Mouse (Mus musculus): ENCODE measurements around the gene Jmjd1c. TPM values are rescaled to one million over a fixed set of nuclear protein-coding genes. Genes with fewer than 3 reads are reported as not detected.

The Jmjd1c gene
- polyA plus RNA-seq, 1 experiment from 2014 or later: 42.4 TPM

GRCm38 (mm10) chr10:67291087-67291486 is 195.2 kb downstream of the Jmjd1c start:
- 32% methylated on average over 8 of the region's 8 CpGs for WGBS
- Histone ChIP-seq H3K4me2 (ENCODE audit: low read length) (no peak overlapping the region), H3K9me3 (ENCODE audit: control insufficient read depth, low read length) (no peaks in the 10 kb centered on the region)

GRCm38 (mm10) chr10:67295331-67295730 is 199.4 kb downstream of the Jmjd1c start:
- Histone ChIP-seq H3K27me3 (ENCODE audit: control insufficient read depth, insufficient read depth, low read length) (no peaks in the 10 kb centered on the region), H3K4me2 (ENCODE audit: low read length) (no peak overlapping the region), H3K9ac (ENCODE audit: low read length) (no peak overlapping the region), H3K4me1 (ENCODE audit: control insufficient read depth in 2 of 2, insufficient read depth in 2 of 2, low read length in 2 of 2) (peaks cover 6 to 16% of the 10 kb centered on the region in 2 experiments), H3K4me3 (ENCODE audit: control insufficient read depth in 1 of 2, insufficient read depth in 1 of 2, low read depth in 1 of 2, low read length in 2 of 2) (no peak overlapping the region), H3K27ac (replicated peaks in 1 of 2; ENCODE audit: control insufficient read depth in 1 of 2, insufficient read depth in 1 of 2, low read depth in 2 of 2, low read length in 2 of 2) (no peak overlapping the region), H3K36me3 (ENCODE audit: control insufficient read depth, insufficient read depth, low read length) (no peaks in the 10 kb centered on the region), H3K9me3 (ENCODE audit: control insufficient read depth, low read length) (no peaks in the 10 kb centered on the region)
- WGBS: 67% methylated on average over 5 of the region's 5 CpGs
- ATAC-seq (ENCODE audit: insufficient number of reproducible peaks, insufficient read depth, low FRiP score, low read depth): no peak

More at GRCm38 (mm10) chr10:67291087-67291486, 195.2 kb downstream of the Jmjd1c start:
- Histone ChIP-seq H3K4me1 (ENCODE audit: control insufficient read depth in 2 of 2, insufficient read depth in 2 of 2, low read length in 2 of 2) (peaks cover 4 to 16% of the 10 kb centered on the region in 2 experiments; a peak in 3 of 4 replicates), H3K27ac (replicated peaks in 1 of 2; ENCODE audit: control insufficient read depth in 1 of 2, insufficient read depth in 1 of 2, low read depth in 2 of 2, low read length in 2 of 2) (no peak overlapping the region), H3K9ac (ENCODE audit: low read length) (no peak overlapping the region), H3K36me3 (ENCODE audit: control insufficient read depth, insufficient read depth, low read length) (no peaks in the 10 kb centered on the region), H3K4me3 (ENCODE audit: control insufficient read depth in 1 of 2, insufficient read depth in 1 of 2, low read depth in 1 of 2, low read length in 2 of 2) (no peak overlapping the region), H3K27me3 (ENCODE audit: control insufficient read depth, insufficient read depth, low read length) (no peaks in the 10 kb centered on the region)
- no peak for ATAC-seq (ENCODE audit: insufficient number of reproducible peaks, insufficient read depth, low FRiP score, low read depth)

- no peak for ATAC-seq (ENCODE audit: insufficient number of reproducible peaks, insufficient read depth, low FRiP score, low read depth)
- WGBS: 40% methylated on average over 7 of the region's 7 CpGs
- Histone ChIP-seq H3K9ac (ENCODE audit: low read length) (no peak overlapping the region), H3K9me3 (ENCODE audit: control insufficient read depth, low read length) (no peaks in the 10 kb centered on the region), H3K27ac (replicated peaks in 1 of 2; ENCODE audit: control insufficient read depth in 1 of 2, insufficient read depth in 1 of 2, low read depth in 2 of 2, low read length in 2 of 2) (no peak overlapping the region), H3K4me2 (ENCODE audit: low read length) (no peak overlapping the region), H3K27me3 (ENCODE audit: control insufficient read depth, insufficient read depth, low read length) (no peaks in the 10 kb centered on the region), H3K4me3 (ENCODE audit: control insufficient read depth in 1 of 2, insufficient read depth in 1 of 2, low read depth in 1 of 2, low read length in 2 of 2) (no peak overlapping the region), H3K4me1 (ENCODE audit: control insufficient read depth in 2 of 2, insufficient read depth in 2 of 2, low read length in 2 of 2) (peaks cover 4 to 10% of the 10 kb centered on the region in 2 experiments), H3K36me3 (ENCODE audit: control insufficient read depth, insufficient read depth, low read length) (no peaks in the 10 kb centered on the region)
Observed at GRCm38 (mm10) chr10:67295938-67296466, 200.1 kb downstream of the Jmjd1c start.

DNA sequence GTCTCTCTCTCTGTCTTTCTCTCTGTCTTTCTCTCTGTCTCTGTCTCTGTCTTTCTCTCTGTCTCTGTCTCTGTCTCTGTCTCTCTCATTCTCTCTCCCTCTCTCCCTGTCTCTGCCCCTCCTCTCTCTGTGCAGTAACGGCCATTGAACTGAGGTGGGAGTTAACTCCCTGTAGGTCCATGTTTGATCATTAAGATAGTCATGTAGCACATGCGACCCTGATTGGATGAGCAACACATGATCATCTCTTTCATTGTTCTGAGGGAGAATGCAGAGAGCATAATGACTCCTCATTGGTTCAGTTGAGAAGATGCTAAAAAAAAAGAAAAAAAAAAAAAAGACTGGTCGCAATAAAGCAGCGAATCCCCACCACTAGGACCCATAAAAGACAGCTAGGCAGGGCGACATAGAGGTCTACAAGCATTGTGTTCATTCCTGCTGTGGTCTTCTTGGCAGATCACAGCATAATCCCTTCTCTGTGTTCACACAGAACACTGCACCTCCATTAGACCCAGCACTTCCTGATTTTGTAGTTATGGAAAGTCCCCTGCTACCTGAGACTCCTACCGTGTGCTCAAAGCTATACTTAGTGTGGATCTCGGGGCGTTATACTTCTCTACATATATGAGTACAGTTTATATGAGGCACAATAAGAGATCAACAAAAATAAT is 200.7 kb downstream of the Jmjd1c start:
- Histone ChIP-seq H3K4me3 (ENCODE audit: control insufficient read depth in 1 of 2, insufficient read depth in 1 of 2, low read depth in 1 of 2, low read length in 2 of 2) (no peak overlapping the region), H3K36me3 (ENCODE audit: control insufficient read depth, insufficient read depth, low read length) (no peaks in the 10 kb centered on the region), H3K27me3 (ENCODE audit: control insufficient read depth, insufficient read depth, low read length) (no peaks in the 10 kb centered on the region), H3K4me1 (ENCODE audit: control insufficient read depth in 2 of 2, insufficient read depth in 2 of 2, low read length in 2 of 2) (peaks cover 4 to 8% of the 10 kb centered on the region in 2 experiments; a peak in 3 of 4 replicates), H3K27ac (replicated peaks in 1 of 2; ENCODE audit: control insufficient read depth in 1 of 2, insufficient read depth in 1 of 2, low read depth in 2 of 2, low read length in 2 of 2) (no peak overlapping the region), H3K9ac (ENCODE audit: low read length) (no peak overlapping the region), H3K4me2 (ENCODE audit: low read length) (no peak overlapping the region), H3K9me3 (ENCODE audit: control insufficient read depth, low read length) (no peaks in the 10 kb centered on the region)
- 81% methylated on average over 8 of the region's 8 CpGs for WGBS
- ATAC-seq (ENCODE audit: insufficient number of reproducible peaks, insufficient read depth, low FRiP score, low read depth): no peak

GRCm38 (mm10) chr10:67297175-67297855 is 201.4 kb downstream of the Jmjd1c start:
- Histone ChIP-seq H3K27ac (replicated peaks in 1 of 2; ENCODE audit: control insufficient read depth in 1 of 2, insufficient read depth in 1 of 2, low read depth in 2 of 2, low read length in 2 of 2) (no peak overlapping the region), H3K9ac (ENCODE audit: low read length) (no peak overlapping the region), H3K27me3 (ENCODE audit: control insufficient read depth, insufficient read depth, low read length) (no peaks in the 10 kb centered on the region), H3K36me3 (ENCODE audit: control insufficient read depth, insufficient read depth, low read length) (no peaks in the 10 kb centered on the region), H3K4me3 (ENCODE audit: control insufficient read depth in 1 of 2, insufficient read depth in 1 of 2, low read depth in 1 of 2, low read length in 2 of 2) (no peak overlapping the region), H3K4me1 (ENCODE audit: control insufficient read depth in 2 of 2, insufficient read depth in 2 of 2, low read length in 2 of 2) (peaks cover 4 to 8% of the 10 kb centered on the region in 2 experiments; a peak in 3 of 4 replicates), H3K9me3 (ENCODE audit: control insufficient read depth, low read length) (no peaks in the 10 kb centered on the region), H3K4me2 (ENCODE audit: low read length) (no peak overlapping the region)
- 79% methylated on average over 17 of the region's 17 CpGs for WGBS
- no peak for ATAC-seq (ENCODE audit: insufficient number of reproducible peaks, insufficient read depth, low FRiP score, low read depth)

DNA sequence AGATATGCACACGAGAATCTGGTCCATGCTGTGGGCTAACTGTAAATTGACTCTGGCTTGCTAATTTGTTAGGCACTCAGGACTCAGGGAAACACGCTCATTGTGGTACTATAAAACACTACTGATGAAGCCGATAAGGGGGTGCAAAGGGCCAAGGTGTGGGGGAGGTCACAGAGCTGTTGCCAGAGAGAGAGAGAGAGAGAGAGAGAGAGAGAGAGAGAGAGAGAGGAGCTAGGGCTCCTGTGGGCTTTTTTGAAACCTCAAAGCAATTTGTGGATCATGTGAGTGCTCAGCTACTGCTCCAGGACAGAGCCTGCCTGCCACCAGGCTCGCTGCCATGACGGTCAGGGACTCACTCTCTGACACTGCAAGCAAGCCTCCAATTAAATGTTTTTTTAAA is 202.9 kb downstream of the Jmjd1c start:
- no peak overlapping the region for H3K27ac ChIP-seq (replicated peaks in 1 of 2; ENCODE audit: control insufficient read depth in 1 of 2, insufficient read depth in 1 of 2, low read depth in 2 of 2, low read length in 2 of 2)
- no peak overlapping the region for H3K9ac ChIP-seq (ENCODE audit: low read length)
- no peaks in the 10 kb centered on the region for H3K9me3 ChIP-seq (ENCODE audit: control insufficient read depth, low read length)
- no peak overlapping the region for H3K4me3 ChIP-seq (ENCODE audit: control insufficient read depth in 1 of 2, insufficient read depth in 1 of 2, low read depth in 1 of 2, low read length in 2 of 2)
- H3K4me2 ChIP-seq (ENCODE audit: low read length): no peak overlapping the region
- no peaks in the 10 kb centered on the region for H3K36me3 ChIP-seq (ENCODE audit: control insufficient read depth, insufficient read depth, low read length)
- H3K27me3 ChIP-seq (ENCODE audit: control insufficient read depth, insufficient read depth, low read length): no peaks in the 10 kb centered on the region
- ATAC-seq (ENCODE audit: insufficient number of reproducible peaks, insufficient read depth, low FRiP score, low read depth): no peak
- peaks cover 4 to 8% of the 10 kb centered on the region in 2 experiments; a peak in 3 of 4 replicates for H3K4me1 ChIP-seq (ENCODE audit: control insufficient read depth in 2 of 2, insufficient read depth in 2 of 2, low read length in 2 of 2)
- WGBS: 57% methylated on average over 5 of the region's 5 CpGs

DNA sequence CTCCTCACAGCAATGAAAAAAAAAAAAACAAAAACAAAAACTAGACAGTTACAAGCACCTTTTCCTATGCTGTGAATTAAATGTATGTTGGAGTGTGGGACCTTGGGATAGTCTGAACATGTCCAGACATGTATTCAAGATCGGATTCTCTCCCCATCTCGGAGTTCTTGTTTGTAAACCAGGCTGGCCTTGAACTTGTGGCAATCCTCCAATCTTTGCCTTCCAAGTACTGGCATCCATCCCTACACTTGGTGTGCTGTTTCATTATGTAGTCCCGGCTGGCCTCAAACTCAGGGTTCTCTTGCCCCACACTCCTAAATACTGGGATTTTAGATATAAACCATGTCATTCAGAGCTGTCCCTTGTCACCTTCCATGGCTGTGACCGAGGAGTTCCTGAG is 203.4 kb downstream of the Jmjd1c start:
- Histone ChIP-seq H3K9ac (ENCODE audit: low read length) (no peak overlapping the region), H3K36me3 (ENCODE audit: control insufficient read depth, insufficient read depth, low read length) (no peaks in the 10 kb centered on the region), H3K4me2 (ENCODE audit: low read length) (no peak overlapping the region), H3K4me3 (ENCODE audit: control insufficient read depth in 1 of 2, insufficient read depth in 1 of 2, low read depth in 1 of 2, low read length in 2 of 2) (no peak overlapping the region), H3K4me1 (ENCODE audit: control insufficient read depth in 2 of 2, insufficient read depth in 2 of 2, low read length in 2 of 2) (peaks cover 4 to 8% of the 10 kb centered on the region in 2 experiments; a peak in 3 of 4 replicates), H3K9me3 (ENCODE audit: control insufficient read depth, low read length) (no peaks in the 10 kb centered on the region), H3K27me3 (ENCODE audit: control insufficient read depth, insufficient read depth, low read length) (no peaks in the 10 kb centered on the region), H3K27ac (replicated peaks in 1 of 2; ENCODE audit: control insufficient read depth in 1 of 2, insufficient read depth in 1 of 2, low read depth in 2 of 2, low read length in 2 of 2) (no peak overlapping the region)
- ATAC-seq (ENCODE audit: insufficient number of reproducible peaks, insufficient read depth, low FRiP score, low read depth): no peak
- 82% methylated on average over 4 of the region's 4 CpGs for WGBS

All from heart, embryonic 14.5 days (tissue).